Mouse (Mus musculus) v-Abl transformed pro-B cells (cell line): ENCODE data around the gene Mia2.

Experiments
- in situ Hi-C, 2 experiments: fragments of 400-800 bp; cut with MboI; formaldehyde crosslinking; loops; one replicate each; pipeline ENCODE4 v1.15.1; 2025; ENCODE audit not compliant: unreplicated experiment in 2 of 2

The Mia2 gene

GRCm38 (mm10) chr12:59084446-59084845 is 11.2 kb upstream of the Mia2 start:
- in situ Hi-C loops: no loop called here

GRCm38 (mm10) chr12:59086171-59086570 is 9.4 kb upstream of the Mia2 start:
- in situ Hi-C loops: no loop called here

- in situ Hi-C loops: no loop called here
These were observed 2.1 kb upstream of the Mia2 start for GRCm38 (mm10) chr12:59093543-59093942.

- in situ Hi-C loops: no loop called here
These were observed 9.2 kb downstream of the Mia2 start for GRCm38 (mm10) chr12:59104771-59105170.

- in situ Hi-C loops: no loop called here
These were observed 10.3 kb downstream of the Mia2 start for GRCm38 (mm10) chr12:59105914-59106313.

- in situ Hi-C loops: no loop called here
These were observed 10.9 kb downstream of the Mia2 start for GRCm38 (mm10) chr12:59106491-59106890.

GRCm38 (mm10) chr12:59107926-59108325 is 12.3 kb downstream of the Mia2 start:
- in situ Hi-C loops: no loop called here

- in situ Hi-C loops: no loop called here
These were observed 21.6 kb downstream of the Mia2 start for GRCm38 (mm10) chr12:59117184-59117583.

GRCm38 (mm10) chr12:59125426-59125825 is 29.8 kb downstream of the Mia2 start:
- in situ Hi-C loops: loop anchor here (5.0 to 25.0 kb wide), 2 partner anchors 48 to 113 kb away; partner anchors contain the start of genes Gemin2 (in 1 of the 2) and Sec23a (in 1 of the 2)

GRCm38 (mm10) chr12:59128501-59128900 is 32.9 kb downstream of the Mia2 start:
- in situ Hi-C loops: loop anchor here (5.0 to 25.0 kb wide), 2 partner anchors 51 to 116 kb away; partner anchors contain the start of genes Gemin2 (in 1 of the 2) and Sec23a (in 1 of the 2)

- in situ Hi-C loops: loop anchor here (5.0 to 25.0 kb wide), 2 partner anchors 52 to 117 kb away; partner anchors contain the start of genes Gemin2 (in 1 of the 2) and Sec23a (in 1 of the 2)
These were observed 33.4 kb downstream of the Mia2 start for GRCm38 (mm10) chr12:59129038-59129437.

GRCm38 (mm10) chr12:59129592-59129991 is 34.0 kb downstream of the Mia2 start:
- in situ Hi-C loops: loop anchor here (5.0 to 25.0 kb wide), 2 partner anchors 52 to 117 kb away; partner anchors contain the start of genes Gemin2 (in 1 of the 2) and Sec23a (in 1 of the 2)

- in situ Hi-C loops: loop anchor here (5.0 to 25.0 kb wide), 2 partner anchors 87 to 118 kb away; partner anchors contain the start of genes Fbxo33 (in 2 of the 2), Gemin2 (in 1 of the 2) and Sec23a (in 1 of the 2)
These were observed 34.6 kb downstream of the Mia2 start for GRCm38 (mm10) chr12:59130249-59130648.

GRCm38 (mm10) chr12:59130651-59131577 is 35.3 kb downstream of the Mia2 start:
- in situ Hi-C loops: loop anchor here (5.0 to 25.0 kb wide), 2 partner anchors 86 to 119 kb away; partner anchors contain the start of genes Fbxo33 (in 2 of the 2), Gemin2 (in 1 of the 2) and Sec23a (in 1 of the 2)

GRCm38 (mm10) chr12:59131578-59131946 is 36.0 kb downstream of the Mia2 start:
- in situ Hi-C loops: loop anchor here (5.0 to 25.0 kb wide), 2 partner anchors 86 to 119 kb away; partner anchors contain the start of genes Fbxo33 (in 2 of the 2), Gemin2 (in 1 of the 2) and Sec23a (in 1 of the 2)

GRCm38 (mm10) chr12:59132462-59132861 is 36.9 kb downstream of the Mia2 start:
- in situ Hi-C loops: loop anchor here (5.0 to 25.0 kb wide), 2 partner anchors 85 to 120 kb away; partner anchors contain the start of genes Fbxo33 (in 2 of the 2), Gemin2 (in 1 of the 2) and Sec23a (in 1 of the 2)

- in situ Hi-C loops: loop anchor here (5.0 to 25.0 kb wide), 2 partner anchors 84 to 121 kb away; partner anchors contain the start of genes Fbxo33 (in 2 of the 2), Gemin2 (in 1 of the 2) and Sec23a (in 1 of the 2)
These were observed 37.3 kb downstream of the Mia2 start for GRCm38 (mm10) chr12:59132940-59133339.

GRCm38 (mm10) chr12:59133437-59133999 is 37.9 kb downstream of the Mia2 start:
- in situ Hi-C loops: loop anchor here (5.0 to 25.0 kb wide), 2 partner anchors 84 to 121 kb away; partner anchors contain the start of genes Fbxo33 (in 2 of the 2), Gemin2 (in 1 of the 2) and Sec23a (in 1 of the 2)

- in situ Hi-C loops: loop anchor here in 1 of 2 experiments (25.0 kb wide), 1 partner anchor 123 kb away; the partner anchor contains the start of genes Gemin2 and Sec23a
These were observed 39.5 kb downstream of the Mia2 start for GRCm38 (mm10) chr12:59135096-59135495.
